Mouse (Mus musculus): ENCODE results near the gene Lcn2. TPM values are rescaled to one million over a fixed set of nuclear protein-coding genes. Genes with fewer than 3 reads are reported as not detected.

Lcn2 gene
- polyA plus RNA-seq, 1 experiment from 2014 or later: 12.7 TPM

DNA sequence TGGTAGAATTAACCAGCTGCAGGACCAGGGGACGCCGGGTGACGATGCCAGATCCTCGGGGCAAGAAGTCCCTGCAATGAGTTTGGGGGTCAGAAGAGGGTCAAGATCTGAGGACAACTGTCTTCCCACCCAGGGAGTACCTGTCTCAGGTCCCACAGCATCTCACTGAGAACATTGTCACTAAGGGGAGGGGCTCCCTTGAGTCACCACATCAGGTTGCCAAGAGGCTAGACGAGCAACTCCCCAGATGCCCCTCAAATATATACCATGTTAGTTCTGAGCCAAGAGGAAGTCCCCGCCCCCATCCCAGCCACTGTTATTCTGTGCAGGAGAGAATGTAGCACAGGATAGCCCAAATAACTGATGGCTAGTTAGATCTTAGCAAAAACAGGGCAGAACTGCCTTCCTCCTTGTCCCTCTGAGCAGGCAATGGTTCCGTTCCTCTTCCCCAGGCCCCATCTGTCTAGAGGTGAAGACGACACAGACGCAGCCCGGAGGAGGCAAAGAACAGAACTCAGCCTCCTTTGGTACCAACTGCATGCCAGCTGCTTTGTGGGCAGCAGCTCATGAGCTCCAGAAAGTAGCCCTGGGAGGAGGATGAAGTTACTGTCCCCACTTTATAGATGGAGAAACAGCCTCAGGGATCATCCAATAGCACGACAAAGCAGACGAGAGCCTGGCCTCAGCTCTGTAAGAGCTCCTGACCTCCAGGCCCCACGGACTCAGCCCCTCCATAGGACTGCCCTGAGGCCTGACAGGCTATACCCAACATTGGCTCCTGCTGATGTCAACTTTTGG, 47.0 kb downstream of the Lcn2 start:
- H3K27ac ChIP-seq (ENCODE audit: low read length): no peak overlapping the region
- H3K9me3 ChIP-seq (ENCODE audit: low read length): no peaks in the 10 kb centered on the region
- 79% methylated on average over 13 of the region's 13 CpGs for WGBS

DNA sequence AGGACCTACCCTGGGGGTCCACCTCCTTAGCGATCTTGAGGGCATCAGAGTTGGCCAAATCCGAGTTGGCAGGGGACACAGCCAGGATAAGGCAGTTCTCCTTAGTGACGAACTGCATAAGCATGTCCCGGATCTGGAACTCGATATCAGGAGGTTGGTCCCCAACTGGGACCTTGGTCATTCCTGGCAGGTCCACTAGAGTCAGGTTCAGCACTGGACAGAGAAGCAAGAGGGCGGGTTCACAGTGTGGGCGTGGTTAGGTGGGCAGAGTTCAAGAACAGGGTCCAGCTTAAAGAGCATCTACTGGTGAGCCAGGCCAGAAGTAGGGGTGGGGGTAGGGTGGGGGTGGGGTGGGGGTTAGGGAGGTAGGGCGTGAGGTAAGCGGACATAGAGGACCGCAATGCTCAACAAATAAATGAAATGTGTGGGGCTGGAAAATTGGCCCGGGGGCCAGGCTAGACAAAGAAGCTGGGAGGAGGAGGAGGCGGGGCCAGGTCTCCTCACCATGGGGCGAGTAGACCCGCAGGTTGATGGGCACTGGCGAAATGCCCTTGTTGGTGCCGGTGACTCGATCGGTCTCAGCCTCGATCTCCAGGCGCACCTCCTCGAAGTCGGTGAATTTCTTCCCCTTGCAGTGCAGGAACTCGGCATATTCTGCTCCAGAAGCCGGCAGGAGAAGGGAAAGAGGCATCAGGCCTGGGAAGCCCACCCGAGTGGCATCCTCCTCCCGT, 48.0 kb downstream of the Lcn2 start:
- no peak for ATAC-seq (ENCODE audit: low FRiP score, low TSS enrichment)
- H3K4me1 ChIP-seq (ENCODE audit: insufficient read depth, low read length): peaks cover 8% of the 10 kb centered on the region; the same call in 1 of the 2 replicates
- 43% methylated on average over 25 of the region's 26 CpGs for WGBS
- H3K27ac ChIP-seq (ENCODE audit: low read length): no peak overlapping the region
- H3K9ac ChIP-seq (replicated peaks; ENCODE audit: low read length): no peak overlapping the region
- H3K4me3 ChIP-seq (ENCODE audit: low read length): no peak overlapping the region
- no peaks in the 10 kb centered on the region for H3K9me3 ChIP-seq (ENCODE audit: low read length)
- H3K36me3 ChIP-seq (ENCODE audit: insufficient read depth, low read length): no peaks in the 10 kb centered on the region
- no peaks in the 10 kb centered on the region for H3K27me3 ChIP-seq (ENCODE audit: insufficient read depth, low read length)
- H3K4me2 ChIP-seq (replicated peaks; ENCODE audit: low read depth, low read length): no peak overlapping the region

More for the DNA sequence above, 47.0 kb downstream of the Lcn2 start:
- Histone ChIP-seq H3K9ac (replicated peaks; ENCODE audit: low read length) (no peak overlapping the region), H3K36me3 (ENCODE audit: insufficient read depth, low read length) (no peaks in the 10 kb centered on the region), H3K4me2 (replicated peaks; ENCODE audit: low read depth, low read length) (no peak overlapping the region), H3K4me1 (ENCODE audit: insufficient read depth, low read length) (peaks cover 5% of the 10 kb centered on the region; the same call in 1 of the 2 replicates), H3K4me3 (ENCODE audit: low read length) (no peak overlapping the region), H3K27me3 (ENCODE audit: insufficient read depth, low read length) (no peaks in the 10 kb centered on the region)
- ATAC-seq (ENCODE audit: low FRiP score, low TSS enrichment): no peak

DNA sequence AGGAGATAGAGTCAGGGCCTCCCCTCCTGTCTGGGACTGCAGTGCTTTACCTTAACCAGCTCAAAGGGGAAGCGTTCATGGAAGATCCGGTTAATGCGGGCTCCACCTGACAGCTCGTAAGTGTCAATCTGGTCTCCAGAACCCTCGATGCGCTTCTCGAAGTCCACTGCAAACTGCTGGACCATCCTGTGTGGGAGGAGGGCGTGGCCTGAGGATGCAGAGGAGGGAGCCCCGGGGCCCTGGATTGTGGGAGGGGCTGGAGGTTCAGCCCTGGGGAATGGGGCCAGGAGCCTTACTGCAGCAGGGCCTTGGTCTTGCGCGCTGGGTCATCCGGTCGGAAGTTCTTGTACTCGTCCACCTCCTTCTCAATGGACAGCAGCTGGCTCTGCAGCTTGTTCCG, 52.2 kb downstream of the Lcn2 start:
- WGBS: 34% methylated on average over 15 of the region's 15 CpGs
- Histone ChIP-seq H3K9ac (replicated peaks; ENCODE audit: low read length) (no peak overlapping the region), H3K36me3 (ENCODE audit: insufficient read depth, low read length) (no peaks in the 10 kb centered on the region), H3K4me2 (replicated peaks; ENCODE audit: low read depth, low read length) (no peak overlapping the region), H3K27ac (ENCODE audit: low read length) (no peak overlapping the region), H3K27me3 (ENCODE audit: insufficient read depth, low read length) (no peaks in the 10 kb centered on the region), H3K4me3 (ENCODE audit: low read length) (no peak overlapping the region), H3K4me1 (ENCODE audit: insufficient read depth, low read length) (peaks cover 8% of the 10 kb centered on the region; the same call in 1 of the 2 replicates), H3K9me3 (ENCODE audit: low read length) (no peaks in the 10 kb centered on the region)
- no peak; the same call in 1 of the 2 replicates for ATAC-seq (ENCODE audit: low FRiP score, low TSS enrichment)

Other genes starting within 250 kb of the Lcn2 start
- 30.3 and 30.4 TPM in 2 replicates for gene Prrc2b, start 237.2 kb downstream of the Lcn2 start, polyA plus RNA-seq (2015; fragmentation: Nextera tagmentation; extraction: Ambion mirVana)
- 31.6 and 32.9 TPM in 2 replicates for gene Pomt1, start 151.7 kb downstream of the Lcn2 start, polyA plus RNA-seq (2015; fragmentation: Nextera tagmentation; extraction: Ambion mirVana)
- gene Uck1, start 128.1 kb downstream of the Lcn2 start, polyA plus RNA-seq (2015; fragmentation: Nextera tagmentation; extraction: Ambion mirVana): 88.5 and 92.0 TPM in 2 replicates
- 26.6 and 28.0 TPM in 2 replicates for gene Golga2, start 100.9 kb downstream of the Lcn2 start, polyA plus RNA-seq (2015; fragmentation: Nextera tagmentation; extraction: Ambion mirVana)
- gene Swi5, start 100.2 kb downstream of the Lcn2 start, polyA plus RNA-seq (2015; fragmentation: Nextera tagmentation; extraction: Ambion mirVana): 407 and 433 TPM in 2 replicates
- 54.9 and 66.7 TPM in 2 replicates for gene Ciz1, start 35.9 kb downstream of the Lcn2 start, polyA plus RNA-seq (2015; fragmentation: Nextera tagmentation; extraction: Ambion mirVana)
- gene Dnm1, start 34.9 kb downstream of the Lcn2 start, polyA plus RNA-seq (2015; fragmentation: Nextera tagmentation; extraction: Ambion mirVana): 5.4 TPM in 2 replicates
- gene 1110008P14Rik, start 6.3 kb downstream of the Lcn2 start, polyA plus RNA-seq (2015; fragmentation: Nextera tagmentation; extraction: Ambion mirVana): 50.1 and 51.6 TPM in 2 replicates
- gene Ptges2, start 7.6 kb upstream of the Lcn2 start, polyA plus RNA-seq (2015; fragmentation: Nextera tagmentation; extraction: Ambion mirVana): 38.3 and 39.5 TPM in 2 replicates
- 7.3 and 8.2 TPM in 2 replicates for gene Naif1, start 62.2 kb upstream of the Lcn2 start, polyA plus RNA-seq (2015; fragmentation: Nextera tagmentation; extraction: Ambion mirVana)
- 21.2 and 21.9 TPM in 2 replicates for gene Slc25a25, start 63.2 kb upstream of the Lcn2 start, polyA plus RNA-seq (2015; fragmentation: Nextera tagmentation; extraction: Ambion mirVana)
- gene Fam102a, start 147.1 kb upstream of the Lcn2 start, polyA plus RNA-seq (2015; fragmentation: Nextera tagmentation; extraction: Ambion mirVana): 13.3 and 15.0 TPM in 2 replicates
- gene Dpm2, start 182.6 kb upstream of the Lcn2 start, polyA plus RNA-seq (2015; fragmentation: Nextera tagmentation; extraction: Ambion mirVana): 106 and 108 TPM in 2 replicates
- 2.5 and 2.6 TPM in 2 replicates for gene Pip5kl1, start 186.5 kb upstream of the Lcn2 start, polyA plus RNA-seq (2015; fragmentation: Nextera tagmentation; extraction: Ambion mirVana)
- 0.12 and 0.16 TPM in 2 replicates for gene 9430097D07Rik, start 187.4 kb upstream of the Lcn2 start, polyA plus RNA-seq (2015; fragmentation: Nextera tagmentation; extraction: Ambion mirVana)
- 24.7 TPM in 2 replicates for gene St6galnac4, start 198.8 kb upstream of the Lcn2 start, polyA plus RNA-seq (2015; fragmentation: Nextera tagmentation; extraction: Ambion mirVana)
- gene St6galnac6, start 211.5 kb upstream of the Lcn2 start, polyA plus RNA-seq (2015; fragmentation: Nextera tagmentation; extraction: Ambion mirVana): 18.5 and 18.6 TPM in 2 replicates
- gene Ak1, start 233.5 kb upstream of the Lcn2 start, polyA plus RNA-seq (2015; fragmentation: Nextera tagmentation; extraction: Ambion mirVana): 35.7 and 39.1 TPM in 2 replicates